In the genomic region with DNA sequence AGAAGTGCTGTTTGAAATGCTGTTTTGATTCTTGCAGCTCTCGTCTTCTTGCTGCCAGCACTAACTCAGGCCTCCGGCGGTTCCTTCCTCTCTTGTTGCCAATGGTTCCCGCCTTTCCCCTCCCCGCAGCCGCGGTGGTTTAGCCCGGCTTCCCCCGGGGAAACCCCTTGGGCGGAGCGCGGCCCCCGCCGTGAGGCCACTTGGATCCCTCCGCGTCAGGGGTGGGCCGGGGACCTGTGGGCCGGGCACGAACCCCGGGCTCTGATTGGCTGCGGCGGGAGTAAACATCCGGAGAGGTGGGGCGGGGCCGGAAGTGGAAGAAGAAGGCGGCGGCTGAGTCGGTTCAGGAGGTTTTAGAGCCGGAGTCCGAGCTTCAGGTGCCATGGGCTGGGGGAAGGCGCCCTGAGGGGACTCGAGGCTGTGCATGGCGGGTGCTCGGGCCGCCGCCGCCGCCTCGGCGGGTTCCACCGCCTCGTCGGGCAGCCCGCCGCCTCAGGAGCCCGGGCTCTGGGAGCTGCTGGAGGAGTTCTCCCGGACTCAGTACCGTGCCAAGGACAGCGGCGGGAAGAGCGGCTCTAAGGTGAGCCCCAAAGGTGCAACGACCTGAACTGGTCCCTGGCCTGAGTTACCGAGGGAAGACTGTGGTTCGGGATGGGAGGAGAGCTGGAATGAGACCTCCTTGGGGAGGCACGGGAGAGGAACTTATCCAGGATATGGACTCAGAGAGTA, we compare ENCODE assay signal across 7 mouse cellular contexts. TPM values are rescaled to one million over a fixed set of nuclear protein-coding genes. Genes with fewer than 3 reads are reported as not detected.
DNase-seq lines count a peak whose midpoint lies in the region; ATAC-seq lines count a peak whose summit lies in the region.

A gene (plus strand): TSS at position 302 of the 729 bp plus-strand sequence.

- under 1% methylated on average over 55 of the region's 55 CpGs for WGBS in intestine, embryonic 16.5 days
- WGBS in midbrain, embryonic 11.5 days: under 1% methylated on average over 55 of the region's 55 CpGs

- peak within 1 kb of the TSS; percentile 58; the same call in 1 of the 2 replicates for H3K27ac ChIP-seq in intestine, embryonic 16.5 days (ENCODE audit: low read length)
- H3K27ac ChIP-seq in midbrain, embryonic 11.5 days (ENCODE audit: low read depth, low read length): peak within 1 kb of the TSS; percentile 36; the same call in 1 of the 2 replicates

- H3K36me3 ChIP-seq in intestine, embryonic 16.5 days (ENCODE audit: control insufficient read depth, insufficient read depth, low read length): no peaks in the 10 kb centered on the region
- H3K36me3 ChIP-seq in midbrain, embryonic 11.5 days (ENCODE audit: control insufficient read depth, insufficient read depth, low read length): no peaks in the 10 kb centered on the region

- peak within 1 kb of the TSS; percentile 97 for H3K4me3 ChIP-seq in intestine, embryonic 16.5 days (ENCODE audit: low read length)
- H3K4me3 ChIP-seq in midbrain, embryonic 11.5 days (ENCODE audit: low read depth, low read length): peak within 1 kb of the TSS; percentile 93

- intact Hi-C loops in left cerebral cortex, postnatal 36 days (cut with DNase I): loop anchor here (2.0 to 5.0 kb wide), 4 partner anchors 43 to 160 kb away; a partner anchor contains a TSS

- peak within 1 kb of the TSS; percentile 93 for H3K9ac ChIP-seq in intestine, embryonic 16.5 days (ENCODE audit: low read depth, low read length)
- peak within 1 kb of the TSS; percentile 82 for H3K9ac ChIP-seq in midbrain, embryonic 11.5 days (ENCODE audit: low read length)

- peak; percentile 98 for DNase-seq in adrenal gland, adult 8-10 months
- DNase-seq in embryo, embryonic 9.5 days (ENCODE audit: extremely low spot score): peak; percentile 99
- peak; percentile 99 for DNase-seq in gastrocnemius, postnatal 4 days (ENCODE audit: low spot score in 2 of 2)
- peak; percentile 99 for DNase-seq in left cerebral cortex, postnatal 36 days (ENCODE audit: low spot score in 2 of 2)
- peak; percentile 99 for DNase-seq in midbrain, embryonic 11.5 days (ENCODE audit: low spot score, missing footprints)
- DNase-seq in skeletal muscle tissue, adult 2 months (ENCODE audit: low read depth, low spot score): peak; percentile 96

- H3K9me3 ChIP-seq in intestine, embryonic 16.5 days (ENCODE audit: control insufficient read depth, low read length): no peaks in the 10 kb centered on the region
- no peaks in the 10 kb centered on the region for H3K9me3 ChIP-seq in midbrain, embryonic 11.5 days (ENCODE audit: control insufficient read depth, low read length)

- no peaks in the 10 kb centered on the region for H3K27me3 ChIP-seq in intestine, embryonic 16.5 days (replicated peaks; ENCODE audit: control insufficient read depth, insufficient read depth, low read length)
- H3K27me3 ChIP-seq in midbrain, embryonic 11.5 days (ENCODE audit: control insufficient read depth, insufficient read depth, low read length): no peaks in the 10 kb centered on the region

- H3K4me1 ChIP-seq in intestine, embryonic 16.5 days (ENCODE audit: control insufficient read depth, insufficient read depth, low read length): peaks cover 5% of the 10 kb centered on the region
- H3K4me1 ChIP-seq in midbrain, embryonic 11.5 days (ENCODE audit: control insufficient read depth, insufficient read depth, low read length): peaks cover 6% of the 10 kb centered on the region

- ATAC-seq in intestine, embryonic 16.5 days: peak; percentile 99
- peak; percentile 99 for ATAC-seq in midbrain, embryonic 11.5 days (ENCODE audit: low FRiP score)

- peak within 1 kb of the TSS; percentile 87 for H3K4me2 ChIP-seq in intestine, embryonic 16.5 days (ENCODE audit: low read depth, low read length)
- peak within 1 kb of the TSS; percentile 61 for H3K4me2 ChIP-seq in midbrain, embryonic 11.5 days

RNA-seq across cellular contexts. Expression of the gene that starts here (rescaled TPM):
- total RNA-seq in adrenal gland, adult 8-10 months (2022): 10 to 100 TPM; 19.6 to 24.8 (median 23.1) TPM
- 10 to 100 TPM; 15.5 to 16.9 TPM for total RNA-seq in gastrocnemius, postnatal 4 days (2021)
- polyA plus RNA-seq in intestine, embryonic 16.5 days (2015; fragmentation: Nextera tagmentation; extraction: Ambion mirVana): 28.8 and 32.3 TPM in 2 replicates
- 10 to 100 TPM; 15.3 to 17.4 TPM for total RNA-seq in left cerebral cortex, postnatal 36 days (2021)
- polyA plus RNA-seq in midbrain, embryonic 11.5 days (2014; fragmentation: Nextera tagmentation; extraction: Ambion mirVana): 44.2 and 46.3 TPM in 2 replicates

Comparison
In these comparisons a context has a peak if more than half of its experiments do, and no peak if none do; other contexts are left out.
1. Peak in every context shown above with its lines: DNase-seq, ATAC-seq, H3K4me3 ChIP-seq and H3K27ac ChIP-seq.